Mouse (Mus musculus): ENCODE results near the gene Nlrp9c. TPM values are rescaled to one million over a fixed set of nuclear protein-coding genes. Genes with fewer than 3 reads are reported as not detected.
"Not testable (repeated sequence)": the region's sequence is repeated elsewhere in the genome, so short reads cannot be mapped to it uniquely, and the experiment has no call there.

The Nlrp9c gene
- total RNA-seq (2014; rRNA removed) (not detected in 2 replicates), polyA plus RNA-seq (2012; rRNA removed) (not detected in 2 replicates)

GRCm38 (mm10) chr7:26403600-26403999 lies at the start of gene Nlrp9c:
Gene Nlrp9c, minus strand, starts transcription at chr7:26403700.
- 69% methylated on average over 2 of the region's 2 CpGs for WGBS
- not testable (repeated sequence) for H3K27ac ChIP-seq (replicated peaks; ENCODE audit: insufficient read depth, low read depth, low read length); H3K27me3 ChIP-seq (ENCODE audit: control insufficient read depth, insufficient read depth, low read length); H3K36me3 ChIP-seq (ENCODE audit: control insufficient read depth, insufficient read depth, low read length); H3K4me3 ChIP-seq (ENCODE audit: insufficient read depth, low read depth, low read length); H3K4me1 ChIP-seq (ENCODE audit: control insufficient read depth, insufficient read depth, low read length); H3K9ac ChIP-seq (ENCODE audit: low read depth, low read length); H3K79me2 ChIP-seq (ENCODE audit: control insufficient read depth, insufficient read depth, low read length); DNase-seq (ENCODE audit: extremely low read depth, low read depth, low spot score)

GRCm38 (mm10) chr7:26434813-26435212 lies 31.3 kb upstream of the Nlrp9c start, which contains the start of gene Nlrp4a:
Gene Nlrp4a, plus strand, starts transcription at chr7:26435113.
- Histone ChIP-seq H3K79me2 (ENCODE audit: control insufficient read depth, insufficient read depth, low read length) (no peaks in the 10 kb centered on the region), H3K4me1 (ENCODE audit: control insufficient read depth, insufficient read depth, low read length) (no peaks in the 10 kb centered on the region), H3K36me3 (ENCODE audit: control insufficient read depth, insufficient read depth, low read length) (no peaks in the 10 kb centered on the region), H3K9ac (ENCODE audit: low read depth, low read length) (no peak within 1 kb of the TSS), H3K27me3 (ENCODE audit: control insufficient read depth, insufficient read depth, low read length) (no peaks in the 10 kb centered on the region; the same call in 1 of the 2 replicates), H3K27ac (replicated peaks; ENCODE audit: insufficient read depth, low read depth, low read length) (no peak within 1 kb of the TSS), H3K4me3 (ENCODE audit: insufficient read depth, low read depth, low read length) (no peak within 1 kb of the TSS)
- no peak for TF ChIP-seq CTCF (IDR thresholded peaks at IDR 0.05; ENCODE audit: low read depth, low read length)
- TF ChIP-seq POLR2A (IDR thresholded peaks at IDR 0.05; ENCODE audit: extremely low read depth, insufficient read depth, low read length): no peak
- WGBS: 84% methylated on average over 5 of the region's 5 CpGs
- DNase-seq (ENCODE audit: extremely low read depth, low read depth, low spot score): no peak

- not testable (repeated sequence) for H3K36me3 ChIP-seq (ENCODE audit: control insufficient read depth, insufficient read depth, low read length); H3K27ac ChIP-seq (replicated peaks; ENCODE audit: insufficient read depth, low read depth, low read length); H3K27me3 ChIP-seq (ENCODE audit: control insufficient read depth, insufficient read depth, low read length); H3K4me1 ChIP-seq (ENCODE audit: control insufficient read depth, insufficient read depth, low read length); H3K4me3 ChIP-seq (ENCODE audit: insufficient read depth, low read depth, low read length); H3K9ac ChIP-seq (ENCODE audit: low read depth, low read length); H3K79me2 ChIP-seq (ENCODE audit: control insufficient read depth, insufficient read depth, low read length); DNase-seq (ENCODE audit: extremely low read depth, low read depth, low spot score)
- WGBS: 92% methylated on average over 6 of the region's 6 CpGs
Observed at GRCm38 (mm10) chr7:26391811-26392210, 11.7 kb downstream of the Nlrp9c start.

- not testable (repeated sequence) for H3K79me2 ChIP-seq (ENCODE audit: control insufficient read depth, insufficient read depth, low read length); H3K27me3 ChIP-seq (ENCODE audit: control insufficient read depth, insufficient read depth, low read length); H3K27ac ChIP-seq (replicated peaks; ENCODE audit: insufficient read depth, low read depth, low read length); H3K4me1 ChIP-seq (ENCODE audit: control insufficient read depth, insufficient read depth, low read length); H3K9ac ChIP-seq (ENCODE audit: low read depth, low read length); DNase-seq (ENCODE audit: extremely low read depth, low read depth, low spot score); H3K36me3 ChIP-seq (ENCODE audit: control insufficient read depth, insufficient read depth, low read length); H3K4me3 ChIP-seq (ENCODE audit: insufficient read depth, low read depth, low read length)
- 87% methylated on average over 2 of the region's 2 CpGs for WGBS
Observed at GRCm38 (mm10) chr7:26391137-26391536, 12.4 kb downstream of the Nlrp9c start.

- WGBS: 92% methylated on average over 5 of the region's 5 CpGs
- not testable (repeated sequence) for H3K79me2 ChIP-seq (ENCODE audit: control insufficient read depth, insufficient read depth, low read length); H3K4me1 ChIP-seq (ENCODE audit: control insufficient read depth, insufficient read depth, low read length); DNase-seq (ENCODE audit: extremely low read depth, low read depth, low spot score); H3K27me3 ChIP-seq (ENCODE audit: control insufficient read depth, insufficient read depth, low read length); H3K4me3 ChIP-seq (ENCODE audit: insufficient read depth, low read depth, low read length); H3K27ac ChIP-seq (replicated peaks; ENCODE audit: insufficient read depth, low read depth, low read length); H3K36me3 ChIP-seq (ENCODE audit: control insufficient read depth, insufficient read depth, low read length); H3K9ac ChIP-seq (ENCODE audit: low read depth, low read length)
Observed at GRCm38 (mm10) chr7:26386691-26387090, 16.8 kb downstream of the Nlrp9c start.

GRCm38 (mm10) chr7:26380807-26381206 lies 22.7 kb downstream of the Nlrp9c start:
- no peaks in the 10 kb centered on the region for H3K36me3 ChIP-seq (ENCODE audit: control insufficient read depth, insufficient read depth, low read length)
- H3K27ac ChIP-seq (replicated peaks; ENCODE audit: insufficient read depth, low read depth, low read length): no peak overlapping the region
- 98% methylated on average over 1 of the region's 1 CpGs for WGBS
- H3K27me3 ChIP-seq (ENCODE audit: control insufficient read depth, insufficient read depth, low read length): no peaks in the 10 kb centered on the region
- H3K4me3 ChIP-seq (ENCODE audit: insufficient read depth, low read depth, low read length): no peak overlapping the region
- DNase-seq (ENCODE audit: extremely low read depth, low read depth, low spot score): no peak
- no peaks in the 10 kb centered on the region for H3K79me2 ChIP-seq (ENCODE audit: control insufficient read depth, insufficient read depth, low read length)
- no peak overlapping the region for H3K9ac ChIP-seq (ENCODE audit: low read depth, low read length)
- H3K4me1 ChIP-seq (ENCODE audit: control insufficient read depth, insufficient read depth, low read length): no peaks in the 10 kb centered on the region; the same call in 1 of the 2 replicates
- TF ChIP-seq POLR2A (IDR thresholded peaks at IDR 0.05; ENCODE audit: extremely low read depth, insufficient read depth, low read length) (no peak), CTCF (IDR thresholded peaks at IDR 0.05; ENCODE audit: low read depth, low read length) (no peak)

GRCm38 (mm10) chr7:26373221-26373620 lies 30.3 kb downstream of the Nlrp9c start:
- H3K36me3 ChIP-seq (ENCODE audit: control insufficient read depth, insufficient read depth, low read length); H3K9ac ChIP-seq (ENCODE audit: low read depth, low read length); H3K79me2 ChIP-seq (ENCODE audit: control insufficient read depth, insufficient read depth, low read length); H3K4me3 ChIP-seq (ENCODE audit: insufficient read depth, low read depth, low read length); H3K27me3 ChIP-seq (ENCODE audit: control insufficient read depth, insufficient read depth, low read length); H3K27ac ChIP-seq (replicated peaks; ENCODE audit: insufficient read depth, low read depth, low read length); H3K4me1 ChIP-seq (ENCODE audit: control insufficient read depth, insufficient read depth, low read length); DNase-seq (ENCODE audit: extremely low read depth, low read depth, low spot score): not testable (repeated sequence)
- WGBS: 79% methylated on average over 5 of the region's 5 CpGs

GRCm38 (mm10) chr7:26356719-26357118 lies 46.8 kb downstream of the Nlrp9c start:
- 23% methylated on average over 6 of the region's 6 CpGs for WGBS
- not testable (repeated sequence) for H3K9ac ChIP-seq (ENCODE audit: low read depth, low read length); H3K4me3 ChIP-seq (ENCODE audit: insufficient read depth, low read depth, low read length); H3K27me3 ChIP-seq (ENCODE audit: control insufficient read depth, insufficient read depth, low read length); H3K4me1 ChIP-seq (ENCODE audit: control insufficient read depth, insufficient read depth, low read length); H3K36me3 ChIP-seq (ENCODE audit: control insufficient read depth, insufficient read depth, low read length); H3K79me2 ChIP-seq (ENCODE audit: control insufficient read depth, insufficient read depth, low read length); H3K27ac ChIP-seq (replicated peaks; ENCODE audit: insufficient read depth, low read depth, low read length)
- DNase-seq (ENCODE audit: extremely low read depth, low read depth, low spot score): peak; percentile 96

- H3K27ac ChIP-seq (replicated peaks; ENCODE audit: insufficient read depth, low read depth, low read length); H3K9ac ChIP-seq (ENCODE audit: low read depth, low read length); H3K4me1 ChIP-seq (ENCODE audit: control insufficient read depth, insufficient read depth, low read length); H3K36me3 ChIP-seq (ENCODE audit: control insufficient read depth, insufficient read depth, low read length); H3K27me3 ChIP-seq (ENCODE audit: control insufficient read depth, insufficient read depth, low read length); H3K79me2 ChIP-seq (ENCODE audit: control insufficient read depth, insufficient read depth, low read length); H3K4me3 ChIP-seq (ENCODE audit: insufficient read depth, low read depth, low read length): not testable (repeated sequence)
- peak; percentile 47 for DNase-seq (ENCODE audit: extremely low read depth, low read depth, low spot score)
- 43% methylated on average over 3 of the region's 3 CpGs for WGBS
Observed at GRCm38 (mm10) chr7:26352258-26352657, 51.2 kb downstream of the Nlrp9c start.

All from liver, adult 2 months (tissue).